Mouse (Mus musculus): ENCODE measurements around the gene Nrcam. TPM values are rescaled to one million over a fixed set of nuclear protein-coding genes. Genes with fewer than 3 reads are reported as not detected.
A peak's percentile ranks its signal among the peaks of the same experiment; 100 is the strongest.

The Nrcam gene
- polyA plus RNA-seq, 1 experiment from 2014 or later: 94.4 TPM

- Histone ChIP-seq H3K9me3 (ENCODE audit: control insufficient read depth, low read length) (no peaks in the 10 kb centered on the region), H3K4me2 (ENCODE audit: low read depth) (no peak overlapping the region), H3K36me3 (ENCODE audit: control insufficient read depth, insufficient read depth, low read length) (no peaks in the 10 kb centered on the region; the same call in 1 of the 2 replicates), H3K27me3 (ENCODE audit: control insufficient read depth, insufficient read depth, low read length) (no peaks in the 10 kb centered on the region), H3K4me3 (ENCODE audit: low read depth, low read length) (no peak overlapping the region), H3K9ac (ENCODE audit: low read length) (no peak overlapping the region), H3K27ac (ENCODE audit: low read depth, low read length) (no peak overlapping the region), H3K4me1 (ENCODE audit: control insufficient read depth, insufficient read depth, low read length) (no peaks in the 10 kb centered on the region)
- no peak for DNase-seq (ENCODE audit: low spot score)
- ATAC-seq (ENCODE audit: insufficient read depth, low FRiP score, low TSS enrichment): no peak
- WGBS: 91% methylated on average over 3 of the region's 3 CpGs
Observed at GRCm38 (mm10) chr12:44308221-44308620, 20.5 kb upstream of the Nrcam start.

DNA sequence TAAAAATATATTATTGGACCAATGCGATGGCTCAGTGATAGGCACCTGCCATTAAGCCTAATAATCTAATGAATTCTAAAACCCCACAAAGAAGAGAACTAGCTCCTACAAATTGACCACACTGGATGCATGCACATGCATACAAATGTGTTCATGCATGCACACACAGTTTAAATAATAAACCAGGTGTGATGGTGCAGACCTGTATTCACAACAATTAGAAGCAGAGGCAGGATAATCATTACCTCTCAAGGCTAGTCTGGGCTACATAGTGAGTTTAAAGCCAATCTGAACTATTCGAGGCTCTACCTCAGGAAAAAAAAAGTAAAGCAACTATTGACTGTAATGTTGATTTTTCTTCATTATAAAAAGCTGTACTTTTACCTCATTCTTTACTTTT lies 13.5 kb upstream of the Nrcam start:
- Histone ChIP-seq H3K4me1 (ENCODE audit: control insufficient read depth, insufficient read depth, low read length) (no peaks in the 10 kb centered on the region), H3K4me2 (ENCODE audit: low read depth) (no peak overlapping the region), H3K4me3 (ENCODE audit: low read depth, low read length) (no peak overlapping the region), H3K36me3 (ENCODE audit: control insufficient read depth, insufficient read depth, low read length) (no peaks in the 10 kb centered on the region), H3K9me3 (ENCODE audit: control insufficient read depth, low read length) (no peaks in the 10 kb centered on the region), H3K9ac (ENCODE audit: low read length) (no peak overlapping the region), H3K27me3 (ENCODE audit: control insufficient read depth, insufficient read depth, low read length) (no peaks in the 10 kb centered on the region), H3K27ac (ENCODE audit: low read depth, low read length) (no peak overlapping the region)
- ATAC-seq (ENCODE audit: insufficient read depth, low FRiP score, low TSS enrichment) (no peak), DNase-seq (ENCODE audit: low spot score) (no peak)
- 91% methylated on average over 2 of the region's 2 CpGs for WGBS

GRCm38 (mm10) chr12:44325091-44325490 lies 3.6 kb upstream of the Nrcam start:
- no peak for ATAC-seq (ENCODE audit: insufficient read depth, low FRiP score, low TSS enrichment)
- H3K9me3 ChIP-seq (ENCODE audit: control insufficient read depth, low read length): no peaks in the 10 kb centered on the region
- no peaks in the 10 kb centered on the region for H3K4me1 ChIP-seq (ENCODE audit: control insufficient read depth, insufficient read depth, low read length)
- H3K4me3 ChIP-seq (ENCODE audit: low read depth, low read length): no peak overlapping the region
- no peak overlapping the region for H3K9ac ChIP-seq (ENCODE audit: low read length)
- DNase-seq (ENCODE audit: low spot score): no peak
- H3K36me3 ChIP-seq (ENCODE audit: control insufficient read depth, insufficient read depth, low read length): no peaks in the 10 kb centered on the region
- no peaks in the 10 kb centered on the region for H3K27me3 ChIP-seq (ENCODE audit: control insufficient read depth, insufficient read depth, low read length)
- no peak overlapping the region for H3K27ac ChIP-seq (ENCODE audit: low read depth, low read length)
- no peak overlapping the region for H3K4me2 ChIP-seq (ENCODE audit: low read depth)

- Histone ChIP-seq H3K27ac (ENCODE audit: low read depth, low read length) (no peak overlapping the region), H3K4me1 (ENCODE audit: control insufficient read depth, insufficient read depth, low read length) (no peaks in the 10 kb centered on the region), H3K4me2 (ENCODE audit: low read depth) (no peak overlapping the region), H3K27me3 (ENCODE audit: control insufficient read depth, insufficient read depth, low read length) (no peaks in the 10 kb centered on the region), H3K4me3 (ENCODE audit: low read depth, low read length) (no peak overlapping the region), H3K9ac (ENCODE audit: low read length) (no peak overlapping the region), H3K9me3 (ENCODE audit: control insufficient read depth, low read length) (no peaks in the 10 kb centered on the region), H3K36me3 (ENCODE audit: control insufficient read depth, insufficient read depth, low read length) (no peaks in the 10 kb centered on the region)
- ATAC-seq (ENCODE audit: insufficient read depth, low FRiP score, low TSS enrichment): no peak
- 36% methylated on average over 6 of the region's 6 CpGs for WGBS
- peak; percentile 35 for DNase-seq (ENCODE audit: low spot score)
Observed at GRCm38 (mm10) chr12:44327452-44327851, 1.2 kb upstream of the Nrcam start.

GRCm38 (mm10) chr12:44329316-44330215 lies 881 bp downstream of the Nrcam start:
- peak; percentile 79 for DNase-seq (ENCODE audit: low spot score)
- Histone ChIP-seq H3K27ac (ENCODE audit: low read depth, low read length) (peak overlapping the region; percentile 93), H3K27me3 (ENCODE audit: control insufficient read depth, insufficient read depth, low read length) (no peaks in the 10 kb centered on the region), H3K4me3 (ENCODE audit: low read depth, low read length) (peak overlapping the region; percentile 76), H3K4me2 (ENCODE audit: low read depth) (peak overlapping the region; percentile 89), H3K9me3 (ENCODE audit: control insufficient read depth, low read length) (no peaks in the 10 kb centered on the region), H3K36me3 (ENCODE audit: control insufficient read depth, insufficient read depth, low read length) (no peaks in the 10 kb centered on the region), H3K4me1 (ENCODE audit: control insufficient read depth, insufficient read depth, low read length) (no peaks in the 10 kb centered on the region), H3K9ac (ENCODE audit: low read length) (peak overlapping the region; percentile 83)
- peak; percentile 72 for ATAC-seq (ENCODE audit: insufficient read depth, low FRiP score, low TSS enrichment)
- under 1% methylated on average over 61 of the region's 61 CpGs for WGBS

DNA sequence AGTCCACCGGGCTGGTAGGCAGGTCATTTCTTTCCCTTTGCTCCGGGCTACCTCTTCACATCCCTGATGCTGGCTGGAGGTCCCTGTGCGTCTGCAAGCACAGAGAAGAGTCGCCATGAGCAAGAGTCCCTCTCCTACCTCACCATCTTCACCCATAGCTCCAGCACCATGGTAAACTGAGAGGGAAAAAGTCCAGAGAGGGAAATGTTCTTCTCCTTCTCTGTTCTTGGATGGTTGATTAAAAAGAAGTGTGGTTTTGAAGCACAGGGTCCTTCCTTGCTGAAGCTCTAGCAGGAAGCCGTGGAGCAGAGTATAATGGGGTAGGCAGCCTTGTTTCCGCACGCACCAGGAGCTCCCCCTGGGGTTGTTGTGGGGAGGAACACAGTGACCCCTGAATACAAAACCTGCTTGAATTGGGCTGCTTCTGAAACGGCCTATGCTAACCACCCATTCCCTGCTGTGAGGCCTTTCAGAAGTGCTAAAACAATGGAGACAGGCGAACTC lies 1.6 kb downstream of the Nrcam start:
- no peaks in the 10 kb centered on the region for H3K27me3 ChIP-seq (ENCODE audit: control insufficient read depth, insufficient read depth, low read length)
- peak; percentile 49 for DNase-seq (ENCODE audit: low spot score)
- peak; percentile 24 for ATAC-seq (ENCODE audit: insufficient read depth, low FRiP score, low TSS enrichment)
- H3K9ac ChIP-seq (ENCODE audit: low read length): peak overlapping the region; percentile 83
- H3K27ac ChIP-seq (ENCODE audit: low read depth, low read length): peak overlapping the region; percentile 93
- WGBS: 0% methylated on average over 9 of the region's 9 CpGs
- no peaks in the 10 kb centered on the region for H3K36me3 ChIP-seq (ENCODE audit: control insufficient read depth, insufficient read depth, low read length)
- peak overlapping the region; percentile 76 for H3K4me3 ChIP-seq (ENCODE audit: low read depth, low read length)
- H3K9me3 ChIP-seq (ENCODE audit: control insufficient read depth, low read length): no peaks in the 10 kb centered on the region
- H3K4me2 ChIP-seq (ENCODE audit: low read depth): peak overlapping the region; percentile 89
- H3K4me1 ChIP-seq (ENCODE audit: control insufficient read depth, insufficient read depth, low read length): no peaks in the 10 kb centered on the region

- H3K27me3 ChIP-seq (ENCODE audit: control insufficient read depth, insufficient read depth, low read length): no peaks in the 10 kb centered on the region
- WGBS: 67% methylated on average over 2 of the region's 2 CpGs
- DNase-seq (ENCODE audit: low spot score): no peak
- no peaks in the 10 kb centered on the region for H3K36me3 ChIP-seq (ENCODE audit: control insufficient read depth, insufficient read depth, low read length)
- no peak for ATAC-seq (ENCODE audit: insufficient read depth, low FRiP score, low TSS enrichment)
- no peak overlapping the region for H3K4me3 ChIP-seq (ENCODE audit: low read depth, low read length)
- no peak overlapping the region for H3K9ac ChIP-seq (ENCODE audit: low read length)
- H3K27ac ChIP-seq (ENCODE audit: low read depth, low read length): no peak overlapping the region
- peaks cover 23% of the 10 kb centered on the region for H3K4me1 ChIP-seq (ENCODE audit: control insufficient read depth, insufficient read depth, low read length)
- no peaks in the 10 kb centered on the region for H3K9me3 ChIP-seq (ENCODE audit: control insufficient read depth, low read length)
- H3K4me2 ChIP-seq (ENCODE audit: low read depth): no peak overlapping the region
Observed at GRCm38 (mm10) chr12:44337136-44337640, 8.5 kb downstream of the Nrcam start.

DNA sequence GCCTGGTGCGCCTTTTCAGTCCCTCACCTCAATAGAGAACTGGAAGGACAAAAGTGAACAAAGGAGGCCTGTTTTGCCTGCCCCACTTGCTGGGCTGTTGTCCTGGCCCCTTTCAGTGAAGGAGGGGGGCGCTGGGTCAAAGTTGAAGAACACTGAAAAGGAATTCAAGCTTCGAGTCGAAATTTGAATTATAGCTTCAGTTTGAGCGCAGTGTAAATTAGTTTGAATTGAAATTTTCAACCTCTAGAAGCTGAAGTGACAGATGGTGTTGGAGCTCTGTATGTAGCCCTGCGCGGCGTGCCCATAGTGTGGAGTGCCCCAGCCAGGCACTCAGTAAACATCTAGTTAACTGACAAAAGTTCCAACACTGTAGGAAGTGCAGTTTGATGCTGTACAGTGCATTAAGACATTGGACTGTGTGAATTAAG lies 9.5 kb downstream of the Nrcam start:
- Histone ChIP-seq H3K4me1 (ENCODE audit: control insufficient read depth, insufficient read depth, low read length) (peaks cover 26% of the 10 kb centered on the region), H3K9me3 (ENCODE audit: control insufficient read depth, low read length) (no peaks in the 10 kb centered on the region), H3K4me2 (ENCODE audit: low read depth) (peak overlapping the region; percentile 19; the same call in 1 of the 2 replicates), H3K27me3 (ENCODE audit: control insufficient read depth, insufficient read depth, low read length) (no peaks in the 10 kb centered on the region), H3K4me3 (ENCODE audit: low read depth, low read length) (no peak overlapping the region), H3K9ac (ENCODE audit: low read length) (no peak overlapping the region), H3K27ac (ENCODE audit: low read depth, low read length) (peak overlapping the region; percentile 68), H3K36me3 (ENCODE audit: control insufficient read depth, insufficient read depth, low read length) (no peaks in the 10 kb centered on the region)
- ATAC-seq (ENCODE audit: insufficient read depth, low FRiP score, low TSS enrichment): peak; percentile 90
- WGBS: 22% methylated on average over 8 of the region's 8 CpGs
- peak; percentile 76 for DNase-seq (ENCODE audit: low spot score)

DNA sequence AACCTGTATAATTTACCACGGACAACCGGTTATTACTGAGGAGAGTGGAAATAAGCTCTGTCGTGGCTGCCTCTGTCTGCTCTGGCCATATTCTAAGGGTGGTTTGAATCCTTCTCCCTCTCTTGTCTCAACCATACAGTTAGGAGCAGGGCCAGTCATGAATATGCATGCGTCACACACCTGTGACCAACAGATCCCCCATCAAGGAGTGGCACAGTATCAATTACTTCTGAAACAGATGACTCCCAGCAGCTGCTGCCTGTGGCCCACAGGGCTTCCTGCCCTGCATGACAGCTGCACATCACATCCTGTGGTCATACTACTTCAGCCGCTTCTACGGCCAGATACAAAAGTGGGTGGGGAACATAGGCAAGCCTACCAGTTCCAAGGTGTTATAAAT lies 15.4 kb downstream of the Nrcam start:
- no peaks in the 10 kb centered on the region for H3K9me3 ChIP-seq (ENCODE audit: control insufficient read depth, low read length)
- H3K36me3 ChIP-seq (ENCODE audit: control insufficient read depth, insufficient read depth, low read length): no peaks in the 10 kb centered on the region
- H3K9ac ChIP-seq (ENCODE audit: low read length): no peak overlapping the region
- peaks cover 18% of the 10 kb centered on the region for H3K4me1 ChIP-seq (ENCODE audit: control insufficient read depth, insufficient read depth, low read length)
- ATAC-seq (ENCODE audit: insufficient read depth, low FRiP score, low TSS enrichment) (no peak), DNase-seq (ENCODE audit: low spot score) (no peak)
- no peaks in the 10 kb centered on the region for H3K27me3 ChIP-seq (ENCODE audit: control insufficient read depth, insufficient read depth, low read length)
- no peak overlapping the region for H3K4me2 ChIP-seq (ENCODE audit: low read depth)
- no peak overlapping the region for H3K4me3 ChIP-seq (ENCODE audit: low read depth, low read length)
- H3K27ac ChIP-seq (ENCODE audit: low read depth, low read length): no peak overlapping the region
- WGBS: 66% methylated on average over 6 of the region's 6 CpGs

All from neural tube, embryonic 11.5 days (tissue).